Mouse (Mus musculus) heart, embryonic 12.5 days (tissue): ENCODE measurements around the gene Sptan1. TPM values are rescaled to one million over a fixed set of nuclear protein-coding genes. Genes with fewer than 3 reads are reported as not detected.

Source experiments
- ATAC-seq: fragments of 200-750 bp; cut with Nextera tagmentation; 2 replicates; pipeline ENCODE4 v1.8.0; 2017; ENCODE audit warnings: moderate TSS enrichment, moderate library complexity; ENCODE audit not compliant: insufficient number of reproducible peaks, low FRiP score
- H3K27ac ChIP-seq: fragments of 300-500 bp; sonication (generic); 2 replicates; pipeline ENCODE4 v1.5.1; 2016; ENCODE audit warnings: mild to moderate bottlenecking, moderate library complexity; ENCODE audit not compliant: poor library complexity, severe bottlenecking
- H3K27me3 ChIP-seq: fragments of 300-500 bp; sonication (generic); replicated peaks from 2 replicates; pipeline ENCODE4 v1.6.1; 2016; ENCODE audit warnings: mild to moderate bottlenecking, moderate library complexity
- H3K36me3 ChIP-seq: fragments of 300-500 bp; sonication (generic); 2 replicates; pipeline ENCODE4 v1.6.1; 2016; ENCODE audit warnings: mild to moderate bottlenecking, moderate library complexity
- H3K4me1 ChIP-seq: fragments of 300-500 bp; sonication (generic); replicated peaks from 2 replicates; pipeline ENCODE4 v1.6.1; 2016; ENCODE audit warnings: mild to moderate bottlenecking
- H3K4me2 ChIP-seq: fragments of 300-500 bp; sonication (generic); 2 replicates; pipeline ENCODE4 v1.6.1; 2016; ENCODE audit warnings: mild to moderate bottlenecking, moderate library complexity
- H3K4me3 ChIP-seq: fragments of 300-500 bp; sonication (generic); 2 replicates; pipeline ENCODE4 v1.5.1; 2016; ENCODE audit warnings: mild to moderate bottlenecking
- H3K9ac ChIP-seq: fragments of 300-500 bp; sonication (generic); 2 replicates; pipeline ENCODE4 v1.6.1; 2016; ENCODE audit warnings: mild to moderate bottlenecking, moderate library complexity
- H3K9me3 ChIP-seq: fragments of 300-500 bp; sonication (generic); replicated peaks from 2 replicates; pipeline ENCODE4 v1.6.1; 2016; ENCODE audit warnings: mild to moderate bottlenecking, moderate library complexity
- WGBS: fragments of 180-500 bp; shearing (Covaris S2); methylation state at CpG from one replicate; pipeline ENCODE4 v1.1.7; 2016; 5-methylcytosine and 5-hydroxymethylcytosine counted together
- polyA plus RNA-seq: library from polyadenylated mRNA; unstranded; fragments of >200 nt; fragmentation: Nextera tagmentation; extraction: Ambion mirVana; gene quantifications from 2 replicates; pipeline ENCODE4 v1.2.1, GENCODE M21; 2016

Sptan1 gene
- polyA plus RNA-seq = 124 and 141 TPM in 2 replicates

- peak within 1 kb of the TSS; percentile 99 for H3K9ac ChIP-seq
- no peaks in the 10 kb centered on the region for H3K27me3 ChIP-seq
- H3K27ac ChIP-seq = peak within 1 kb of the TSS; percentile 94
- H3K4me2 ChIP-seq = peak within 1 kb of the TSS; percentile 79
- H3K36me3 ChIP-seq = peaks cover 24% of the 10 kb centered on the region
- peak within 1 kb of the TSS; percentile 98 for H3K4me3 ChIP-seq
- H3K9me3 ChIP-seq = no peaks in the 10 kb centered on the region
- H3K4me1 ChIP-seq = peaks cover 43% of the 10 kb centered on the region
- peak; percentile 95 for ATAC-seq
- WGBS = under 1% methylated on average over 81 of the region's 82 CpGs
Observed at GRCm38 (mm10) chr2:29965250-29965843, at the start of gene Sptan1. TSS of gene Sptan1 (plus strand) at chr2:29965560.

GRCm38 (mm10) chr2:29917621-29918020 lies 47.7 kb upstream of the Sptan1 start:
- Histone ChIP-seq H3K9ac (no peak overlapping the region), H3K27me3 (no peaks in the 10 kb centered on the region), H3K4me1 (peaks cover 6% of the 10 kb centered on the region), H3K4me2 (no peak overlapping the region), H3K9me3 (no peaks in the 10 kb centered on the region), H3K27ac (no peak overlapping the region), H3K4me3 (no peak overlapping the region), H3K36me3 (peaks cover 88% of the 10 kb centered on the region)
- WGBS = 89% methylated on average over 11 of the region's 11 CpGs
- no peak for ATAC-seq

GRCm38 (mm10) chr2:29922011-29922410 lies 43.3 kb upstream of the Sptan1 start:
- H3K9me3 ChIP-seq = no peaks in the 10 kb centered on the region
- H3K4me3 ChIP-seq = no peak overlapping the region
- H3K27ac ChIP-seq = no peak overlapping the region
- no peak overlapping the region for H3K4me2 ChIP-seq
- H3K27me3 ChIP-seq = no peaks in the 10 kb centered on the region
- no peak for ATAC-seq
- WGBS = 58% methylated on average over 11 of the region's 11 CpGs
- peaks cover 6% of the 10 kb centered on the region for H3K4me1 ChIP-seq
- H3K9ac ChIP-seq = no peak overlapping the region
- peaks cover 92% of the 10 kb centered on the region for H3K36me3 ChIP-seq

- no peak overlapping the region for H3K4me2 ChIP-seq
- peaks cover 94% of the 10 kb centered on the region for H3K36me3 ChIP-seq
- H3K4me1 ChIP-seq = peaks cover 6% of the 10 kb centered on the region
- no peaks in the 10 kb centered on the region for H3K27me3 ChIP-seq
- ATAC-seq = no peak
- H3K9ac ChIP-seq = no peak overlapping the region
- H3K4me3 ChIP-seq = no peak overlapping the region
- 82% methylated on average over 5 of the region's 5 CpGs for WGBS
- H3K27ac ChIP-seq = no peak overlapping the region
- H3K9me3 ChIP-seq = no peaks in the 10 kb centered on the region
Observed at GRCm38 (mm10) chr2:29926542-29926941, 38.8 kb upstream of the Sptan1 start.

GRCm38 (mm10) chr2:29930506-29930905 lies 34.9 kb upstream of the Sptan1 start:
- Histone ChIP-seq H3K9me3 (no peaks in the 10 kb centered on the region), H3K27ac (no peak overlapping the region), H3K36me3 (peaks cover 55% of the 10 kb centered on the region), H3K4me3 (no peak overlapping the region), H3K4me1 (no peaks in the 10 kb centered on the region), H3K4me2 (no peak overlapping the region), H3K27me3 (no peaks in the 10 kb centered on the region), H3K9ac (no peak overlapping the region)
- WGBS = 89% methylated on average over 10 of the region's 10 CpGs
- ATAC-seq = no peak

- H3K4me3 ChIP-seq = no peak overlapping the region
- no peak overlapping the region for H3K27ac ChIP-seq
- H3K4me2 ChIP-seq = no peak overlapping the region
- H3K27me3 ChIP-seq = no peaks in the 10 kb centered on the region
- no peak for ATAC-seq
- H3K9ac ChIP-seq = no peak overlapping the region
- WGBS = 85% methylated on average over 6 of the region's 6 CpGs
- H3K36me3 ChIP-seq = peaks cover 48% of the 10 kb centered on the region
- H3K9me3 ChIP-seq = no peaks in the 10 kb centered on the region
- H3K4me1 ChIP-seq = peaks cover 4% of the 10 kb centered on the region
Observed at GRCm38 (mm10) chr2:29931194-29931593, 34.2 kb upstream of the Sptan1 start.

- Histone ChIP-seq H3K9me3 (no peaks in the 10 kb centered on the region), H3K4me2 (peak within 1 kb of the TSS; percentile 79), H3K27ac (peak within 1 kb of the TSS; percentile 69), H3K36me3 (peaks cover 43% of the 10 kb centered on the region), H3K27me3 (no peaks in the 10 kb centered on the region), H3K9ac (peak within 1 kb of the TSS; percentile 68), H3K4me1 (peaks cover 6% of the 10 kb centered on the region), H3K4me3 (peak within 1 kb of the TSS; percentile 73)
- WGBS = 2% methylated on average over 44 of the region's 44 CpGs
- peak; percentile 93 for ATAC-seq
Observed at GRCm38 (mm10) chr2:29934906-29935599, 30.3 kb upstream of the Sptan1 start, which contains the start of gene Gle1. TSS of gene Gle1 (plus strand) at chr2:29935426.

GRCm38 (mm10) chr2:29940073-29940472 lies 25.3 kb upstream of the Sptan1 start:
- WGBS = 92% methylated on average over 9 of the region's 9 CpGs
- no peak overlapping the region for H3K27ac ChIP-seq
- H3K4me1 ChIP-seq = peaks cover 16% of the 10 kb centered on the region
- H3K27me3 ChIP-seq = no peaks in the 10 kb centered on the region
- no peak for ATAC-seq
- H3K4me2 ChIP-seq = no peak overlapping the region
- no peak overlapping the region for H3K4me3 ChIP-seq
- H3K9me3 ChIP-seq = no peaks in the 10 kb centered on the region
- peaks cover 77% of the 10 kb centered on the region for H3K36me3 ChIP-seq
- no peak overlapping the region for H3K9ac ChIP-seq

GRCm38 (mm10) chr2:29940826-29941225 lies 24.5 kb upstream of the Sptan1 start:
- no peak for ATAC-seq
- no peak overlapping the region for H3K4me3 ChIP-seq
- H3K9ac ChIP-seq = no peak overlapping the region
- no peak overlapping the region for H3K27ac ChIP-seq
- H3K9me3 ChIP-seq = no peaks in the 10 kb centered on the region
- no peak overlapping the region for H3K4me2 ChIP-seq
- H3K27me3 ChIP-seq = no peaks in the 10 kb centered on the region
- WGBS = 91% methylated on average over 7 of the region's 7 CpGs
- peaks cover 84% of the 10 kb centered on the region for H3K36me3 ChIP-seq
- peaks cover 20% of the 10 kb centered on the region for H3K4me1 ChIP-seq

- WGBS = 20% methylated on average over 1 of the region's 1 CpGs
- Histone ChIP-seq H3K4me3 (no peak overlapping the region), H3K27me3 (no peaks in the 10 kb centered on the region), H3K9me3 (no peaks in the 10 kb centered on the region), H3K9ac (no peak overlapping the region), H3K36me3 (peaks cover 93% of the 10 kb centered on the region), H3K27ac (peak overlapping the region; percentile 90), H3K4me1 (peaks cover 15% of the 10 kb centered on the region; the same call in 1 of the 2 replicates), H3K4me2 (peak overlapping the region; percentile 22; the same call in 1 of the 2 replicates)
- peak; percentile 78 for ATAC-seq
Observed at GRCm38 (mm10) chr2:29944723-29945122, 20.6 kb upstream of the Sptan1 start.

GRCm38 (mm10) chr2:29948896-29949295 lies 16.5 kb upstream of the Sptan1 start:
- no peak for ATAC-seq
- Histone ChIP-seq H3K9me3 (no peaks in the 10 kb centered on the region), H3K4me2 (no peak overlapping the region), H3K9ac (no peak overlapping the region), H3K27me3 (no peaks in the 10 kb centered on the region), H3K4me3 (no peak overlapping the region), H3K4me1 (peaks cover 11% of the 10 kb centered on the region; the same call in 1 of the 2 replicates), H3K36me3 (peaks cover 84% of the 10 kb centered on the region), H3K27ac (no peak overlapping the region)
- 92% methylated on average over 5 of the region's 5 CpGs for WGBS
